Mouse (Mus musculus) myocyte (in vitro differentiated cells): ENCODE measurements around the gene Hmox1. TPM values are rescaled to one million over a fixed set of nuclear protein-coding genes. Genes with fewer than 3 reads are reported as not detected.

Experiments
- H3K27me3 ChIP-seq: one replicate; pipeline ENCODE4 v1.6.1; 2011; ENCODE audit not compliant: control insufficient read depth, insufficient read depth, insufficient read length
- H3K36me3 ChIP-seq: one replicate; pipeline ENCODE4 v1.6.1; 2011; ENCODE audit not compliant: control insufficient read depth, insufficient read depth
- H3K4me2 ChIP-seq: one replicate; pipeline ENCODE4 v1.6.1; 2011; ENCODE audit warnings: low read depth, control low read depth
- H3K4me3 ChIP-seq: one replicate; pipeline ENCODE4 v1.5.1; 2011; ENCODE audit warnings: mild to moderate bottlenecking, control low read depth, moderate library complexity
- H3K79me2 ChIP-seq: one replicate; pipeline ENCODE4 v1.6.1; 2011; ENCODE audit not compliant: control insufficient read depth, insufficient read depth
- H3ac ChIP-seq: one replicate; pipeline ENCODE4 v1.6.1; 2011; ENCODE audit not compliant: control insufficient read depth, insufficient read length
- CEBPB ChIP-seq: IDR thresholded peaks from 2 replicates; pipeline ENCODE4 v1.6.1; 2011; ENCODE audit warnings: mild to moderate bottlenecking, moderate library complexity; ENCODE audit not compliant: poor library complexity, insufficient read depth, severe bottlenecking
- E2F4 ChIP-seq: IDR thresholded peaks from one replicate; pipeline ENCODE4 v1.6.1; 2011; ENCODE audit warnings: mild to moderate bottlenecking, control low read depth, moderate library complexity; ENCODE audit not compliant: insufficient read depth
- MAX ChIP-seq: IDR thresholded peaks from one replicate; pipeline ENCODE4 v1.6.1; 2011; ENCODE audit warnings: low read depth, mild to moderate bottlenecking, control low read depth
- MYOD1 ChIP-seq, 3 experiments: IDR thresholded peaks; one replicate each; pipeline ENCODE4 v1.6.1; 2011; ENCODE audit warnings: control low read depth in 2 of 3, low read depth in 2 of 3, mild to moderate bottlenecking in 2 of 3, moderate library complexity in 1 of 3; ENCODE audit not compliant: insufficient read length in 2 of 3, control insufficient read depth in 1 of 3
- MYOG ChIP-seq, 3 experiments: IDR thresholded peaks; one replicate each; pipeline ENCODE4 v1.6.1; 2011; ENCODE audit warnings: control low read depth in 2 of 3, low read depth in 2 of 3, mild to moderate bottlenecking in 2 of 3; ENCODE audit not compliant: insufficient read length in 2 of 3, control insufficient read depth in 1 of 3, insufficient read depth in 1 of 3
- POLR2A ChIP-seq: IDR thresholded peaks from one replicate; pipeline ENCODE4 v1.6.1; 2011; ENCODE audit warnings: low read depth, mild to moderate bottlenecking, control low read depth, moderate library complexity; ENCODE audit not compliant: insufficient read length
- POLR2AphosphoS2 ChIP-seq: IDR thresholded peaks from one replicate; pipeline ENCODE4 v1.6.1; 2011; ENCODE audit warnings: low read depth, control low read depth; ENCODE audit not compliant: insufficient read length
- REST ChIP-seq: IDR thresholded peaks from one replicate; pipeline ENCODE4 v1.6.1; 2011; ENCODE audit warnings: mild to moderate bottlenecking, control low read depth, moderate library complexity; ENCODE audit not compliant: insufficient read depth, insufficient read length
- SRF ChIP-seq: IDR thresholded peaks from one replicate; pipeline ENCODE4 v1.6.1; 2011; ENCODE audit warnings: low read depth; ENCODE audit not compliant: control insufficient read depth, insufficient read length
- TCF12 ChIP-seq: IDR thresholded peaks from one replicate; pipeline ENCODE4 v1.6.1; 2011; ENCODE audit warnings: mild to moderate bottlenecking, control low read depth; ENCODE audit not compliant: poor library complexity, insufficient read depth, severe bottlenecking
- TCF3 ChIP-seq: IDR thresholded peaks from one replicate; pipeline ENCODE4 v1.6.1; 2011; ENCODE audit warnings: low read depth, control low read depth; ENCODE audit not compliant: insufficient read length
- USF1 ChIP-seq: IDR thresholded peaks from one replicate; pipeline ENCODE4 v1.6.1; 2011; ENCODE audit warnings: low read depth, mild to moderate bottlenecking, control low read depth, moderate library complexity
- polyA plus RNA-seq: library from polyadenylated mRNA; unstranded; fragments of >200 nt; fragmentation: generic; extraction: Trizol; gene quantifications from one replicate; pipeline ENCODE4 v1.2.1, GENCODE M21; 2012; ENCODE audit warnings: missing spikeins

Gene Hmox1
- polyA plus RNA-seq, 1 experiment, result 89.7 TPM

DNA sequence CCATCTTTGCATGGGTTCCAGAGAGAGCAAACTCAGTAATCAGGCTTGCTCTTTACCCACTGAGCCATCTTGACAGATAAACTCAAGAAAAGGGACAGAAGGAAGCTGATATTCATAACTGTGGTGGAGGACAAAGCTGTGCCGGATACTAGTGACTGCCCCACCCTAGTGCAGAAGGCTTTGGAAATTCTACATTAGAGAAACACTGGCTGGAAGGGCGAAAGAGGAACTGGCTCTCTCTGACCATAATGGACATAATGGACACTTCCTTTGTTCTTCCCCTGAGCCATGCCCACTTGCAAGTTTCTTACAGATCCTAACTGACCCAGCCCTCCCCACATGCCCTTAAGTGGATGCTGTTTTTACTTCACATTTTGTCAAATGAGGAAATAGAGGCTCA is 7.4 kb upstream of the Hmox1 start:
- Histone ChIP-seq H3K27me3 (no peaks in the 10 kb centered on the region), H3K79me2 (no peaks in the 10 kb centered on the region), H3K4me3 (no peak overlapping the region), H3ac (no peak overlapping the region), H3K36me3 (no peaks in the 10 kb centered on the region), H3K4me2 (no peak overlapping the region)
- TF ChIP-seq REST (no peak), USF1 (no peak), E2F4 (no peak), TCF12 (no peak), SRF (no peak), TCF3 (no peak), MYOG (IDR thresholded peaks at IDR 0.05; ENCODE audit: control insufficient read depth in 1 of 3, insufficient read depth in 1 of 3, insufficient read length in 2 of 3, low read depth in 2 of 3) (no peak), POLR2AphosphoS2 (no peak), MYOD1 (IDR thresholded peaks at IDR 0.05; ENCODE audit: control insufficient read depth in 1 of 3, insufficient read length in 2 of 3, low read depth in 2 of 3) (no peak)

DNA sequence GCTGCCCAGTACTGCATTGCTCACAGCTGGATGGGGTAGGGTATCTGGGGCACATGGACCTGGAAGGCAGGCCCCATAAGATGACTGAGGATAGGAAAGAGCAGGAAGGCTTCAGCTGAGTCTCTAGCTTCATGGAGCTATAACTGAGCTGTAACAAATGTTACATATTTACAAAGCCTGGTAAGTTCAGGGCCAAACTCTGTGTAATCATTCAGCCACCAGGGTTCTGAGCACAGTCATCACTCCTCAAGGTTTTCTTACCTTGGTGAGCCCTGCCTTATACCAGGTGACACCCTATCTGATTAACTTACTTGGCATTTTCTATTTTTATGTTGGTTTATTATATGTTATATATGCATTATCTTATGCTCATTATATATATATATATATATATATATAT is 6.3 kb upstream of the Hmox1 start:
- TF ChIP-seq MYOG (IDR thresholded peaks at IDR 0.05; ENCODE audit: control insufficient read depth in 1 of 3, insufficient read depth in 1 of 3, insufficient read length in 2 of 3, low read depth in 2 of 3), result no peak
- no peak for TF ChIP-seq E2F4
- no peak for TF ChIP-seq MAX
- TF ChIP-seq POLR2A, result no peak
- TF ChIP-seq MYOD1 (IDR thresholded peaks at IDR 0.05; ENCODE audit: control insufficient read depth in 1 of 3, insufficient read length in 2 of 3, low read depth in 2 of 3), result no peak
- TF ChIP-seq SRF, result no peak
- no peak for TF ChIP-seq POLR2AphosphoS2
- Histone ChIP-seq H3K4me3 (no peak overlapping the region), H3K4me2 (no peak overlapping the region), H3K36me3 (no peaks in the 10 kb centered on the region), H3K79me2 (no peaks in the 10 kb centered on the region), H3ac (no peak overlapping the region), H3K27me3 (no peaks in the 10 kb centered on the region)

DNA sequence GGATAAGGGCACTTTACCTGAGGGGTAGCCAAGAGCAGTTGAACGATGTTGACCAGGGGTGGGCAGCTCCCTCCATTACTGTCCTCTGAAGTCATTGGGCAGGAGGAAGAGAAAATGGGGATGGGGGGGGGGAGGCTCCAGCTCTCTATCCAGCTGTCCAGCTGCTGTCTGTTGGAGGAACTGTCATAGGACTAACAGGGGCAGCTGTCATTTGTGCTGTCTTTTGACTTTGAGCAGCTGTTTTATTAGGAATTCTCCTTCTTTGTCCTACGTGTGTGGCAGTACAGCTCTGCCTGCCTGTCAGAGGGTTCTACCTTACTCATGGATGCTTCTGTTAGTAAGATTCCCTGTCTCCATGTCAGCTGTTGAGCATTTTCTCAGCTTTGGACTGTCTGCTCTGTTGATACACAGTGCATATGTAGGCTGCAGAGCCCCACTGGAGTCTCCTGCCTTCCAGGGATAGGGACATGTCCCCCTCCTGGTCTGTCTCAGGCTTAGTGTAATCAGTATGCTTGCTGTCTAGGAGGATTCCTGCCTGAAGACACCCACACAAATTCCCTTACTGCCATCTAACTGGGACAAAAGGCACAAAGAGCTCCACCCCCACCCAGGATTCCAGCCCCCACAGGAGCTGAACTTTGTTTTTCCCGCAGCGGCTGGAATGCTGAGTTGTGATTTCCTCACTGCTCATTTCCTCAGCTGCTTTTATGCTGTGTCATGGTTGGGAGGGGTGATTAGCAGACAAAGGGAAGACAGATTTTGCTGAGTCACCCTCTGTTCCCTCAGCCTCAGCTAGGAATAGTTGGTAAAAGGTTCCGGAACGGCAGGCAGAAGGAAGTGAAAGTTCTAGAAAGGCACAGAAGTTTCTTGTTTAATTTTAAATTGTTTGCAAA is 4.2 kb upstream of the Hmox1 start:
- Histone ChIP-seq H3K27me3 (no peaks in the 10 kb centered on the region), H3K4me3 (no peak overlapping the region), H3K36me3 (no peaks in the 10 kb centered on the region), H3K4me2 (peak overlapping the region; percentile 74), H3K79me2 (peaks cover 7% of the 10 kb centered on the region), H3ac (no peak overlapping the region)
- no peak for TF ChIP-seq REST
- TF ChIP-seq CEBPB, result peak; percentile 64; the same call in 1 of the 2 replicates
- peak in 2 of 3 experiments; percentile 11 to 34 for TF ChIP-seq MYOG (IDR thresholded peaks at IDR 0.05; ENCODE audit: control insufficient read depth in 1 of 3, insufficient read depth in 1 of 3, insufficient read length in 2 of 3, low read depth in 2 of 3)
- peak in 2 of 3 experiments; percentile 49 to 65 for TF ChIP-seq MYOD1 (IDR thresholded peaks at IDR 0.05; ENCODE audit: control insufficient read depth in 1 of 3, insufficient read length in 2 of 3, low read depth in 2 of 3)

DNA sequence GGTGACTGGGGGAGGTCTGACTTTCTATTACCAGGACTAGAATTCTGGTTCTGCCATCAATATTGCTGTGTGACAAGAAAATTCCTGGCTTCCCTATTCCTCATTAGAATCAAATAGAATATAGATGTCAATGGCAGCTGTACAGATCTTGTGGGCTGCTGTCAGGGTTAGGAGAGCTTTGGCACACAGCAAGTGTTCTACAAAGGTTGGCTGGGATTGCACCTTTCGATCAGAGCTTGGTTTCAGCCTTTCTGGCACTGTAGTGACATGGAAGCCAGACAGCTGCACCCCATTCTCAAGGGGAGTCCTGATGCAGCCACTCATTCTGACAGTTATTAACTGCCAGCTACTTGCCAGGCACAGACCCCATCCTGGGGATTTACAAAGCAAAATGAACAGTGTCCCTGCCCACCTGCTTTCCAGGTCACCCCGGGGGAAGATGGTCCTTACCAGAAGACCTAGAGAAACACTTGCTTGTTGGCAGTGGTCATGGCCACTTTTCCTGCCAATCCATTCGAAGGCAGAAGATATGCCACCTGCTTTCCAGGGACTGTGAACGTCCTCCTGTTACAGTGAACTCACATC is 2.5 kb upstream of the Hmox1 start:
- Histone ChIP-seq H3ac (no peak overlapping the region), H3K4me3 (no peak overlapping the region), H3K79me2 (peaks cover 22% of the 10 kb centered on the region), H3K27me3 (no peaks in the 10 kb centered on the region), H3K4me2 (no peak overlapping the region), H3K36me3 (peaks cover 4% of the 10 kb centered on the region)
- TF ChIP-seq REST, result no peak
- TF ChIP-seq TCF12, result no peak
- no peak for TF ChIP-seq MYOD1 (IDR thresholded peaks at IDR 0.05; ENCODE audit: control insufficient read depth in 1 of 3, insufficient read length in 2 of 3, low read depth in 2 of 3)
- no peak for TF ChIP-seq SRF
- no peak for TF ChIP-seq MAX
- no peak for TF ChIP-seq POLR2A
- TF ChIP-seq E2F4, result no peak
- TF ChIP-seq POLR2AphosphoS2, result no peak
- no peak for TF ChIP-seq MYOG (IDR thresholded peaks at IDR 0.05; ENCODE audit: control insufficient read depth in 1 of 3, insufficient read depth in 1 of 3, insufficient read length in 2 of 3, low read depth in 2 of 3)
- no peak for TF ChIP-seq TCF3
- TF ChIP-seq CEBPB, result no peak
- TF ChIP-seq USF1, result no peak

DNA sequence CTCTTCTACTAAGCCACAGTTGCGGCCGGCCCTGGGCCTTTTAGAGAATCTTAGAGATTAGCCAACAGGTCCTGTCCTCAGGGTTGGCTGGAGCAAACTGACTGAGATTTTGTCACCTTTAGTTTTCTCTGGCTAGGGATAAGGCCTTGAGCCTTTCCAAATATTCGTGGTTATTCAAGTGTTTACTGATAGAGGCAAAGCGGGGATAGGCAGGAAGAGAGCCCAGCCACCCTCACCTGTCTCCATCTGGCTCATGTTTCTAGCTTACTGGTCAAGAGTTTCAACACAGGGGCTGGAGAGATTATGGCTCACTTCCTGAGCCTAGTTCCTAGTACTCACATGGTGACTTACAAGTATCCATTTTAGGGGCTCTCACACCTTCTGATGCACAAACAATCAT is 9.5 kb downstream of the Hmox1 start:
- H3K4me2 ChIP-seq, result no peak overlapping the region
- H3ac ChIP-seq, result no peak overlapping the region
- TF ChIP-seq REST (no peak), E2F4 (no peak), TCF3 (no peak), MAX (no peak), CEBPB (no peak), POLR2A (no peak), MYOG (IDR thresholded peaks at IDR 0.05; ENCODE audit: control insufficient read depth in 1 of 3, insufficient read depth in 1 of 3, insufficient read length in 2 of 3, low read depth in 2 of 3) (no peak), USF1 (no peak), SRF (no peak)
- H3K27me3 ChIP-seq, result no peaks in the 10 kb centered on the region
- H3K4me3 ChIP-seq, result no peak overlapping the region
- peaks cover 37% of the 10 kb centered on the region for H3K36me3 ChIP-seq
- no peaks in the 10 kb centered on the region for H3K79me2 ChIP-seq
